In genomic region chr5:24264151-24264550, GRCm38 (mm10) we compare ENCODE assay signal across 15 mouse cellular contexts.
"Had no signal": no experiment of that assay in that cellular context is flagged by ENCODE, and none has a peak within 500 bp of the region (broad histone marks: within the 10 kb centered on the region; RNA-seq: fewer than 3 reads in every experiment).

No protein-coding gene starts in this region.

- H3K4me3 ChIP-seq: layer of hippocampus, adult 2 months; limb, embryonic 13.5 days; midbrain, embryonic 13.5 days; myocyte had no signal

- H3K27ac ChIP-seq: kidney, postnatal 0 days; layer of hippocampus, adult 2 months; limb, embryonic 13.5 days; liver, embryonic 14.5 days; midbrain, embryonic 13.5 days had no signal

- H3K9ac ChIP-seq: liver, embryonic 14.5 days; midbrain, embryonic 13.5 days had no signal

- H3K9me3 ChIP-seq: limb, embryonic 13.5 days; midbrain, embryonic 13.5 days had no signal

- ATAC-seq: midbrain, embryonic 13.5 days had no signal

- H3K4me2 ChIP-seq: limb, embryonic 13.5 days; midbrain, embryonic 13.5 days had no signal

- H3K36me3 ChIP-seq: limb, embryonic 13.5 days; midbrain, embryonic 13.5 days had no signal

- H3K27me3 ChIP-seq: midbrain, embryonic 13.5 days had no signal

- DNase-seq: kidney, adult 11 months; kidney, adult 9 months; kidney, postnatal 4 days; left cerebral cortex, postnatal 4 days; lung, adult 18-20 months; retina, postnatal 1 day; right cerebral cortex, postnatal 14 days; thymus, adult 2 months; thymus, postnatal 25 days had no signal
